Mouse (Mus musculus) heart, postnatal 0 days (tissue): ENCODE measurements at regions not wholly inside any gene's neighbourhood (a gene's known extent, or its start where the extent isn't known, plus 50 kb on each side); places are given as distances from the start of the nearest gene placed in this dataset.

Source experiments
- ATAC-seq: fragments of 200-750 bp; cut with Nextera tagmentation; 2 replicates; pipeline ENCODE4 v1.8.0; 2017; ENCODE audit warnings: low read depth, moderate number of reproducible peaks, moderate library complexity; ENCODE audit not compliant: insufficient read depth
- DNase-seq: peaks from one replicate; pipeline ENCODE4 v3.0.0-alpha.2; 2016; ENCODE audit warnings: low spot score
- H3K27ac ChIP-seq: fragments of 300-500 bp; sonication (generic); 2 replicates; pipeline ENCODE4 v1.5.1; 2014; ENCODE audit warnings: low read depth, mild to moderate bottlenecking
- H3K27me3 ChIP-seq: fragments of 300-500 bp; sonication (generic); 2 replicates; pipeline ENCODE4 v1.6.1; 2014; ENCODE audit warnings: low read length, mixed read lengths; ENCODE audit not compliant: control insufficient read depth, insufficient read depth
- H3K36me3 ChIP-seq: fragments of 300-500 bp; sonication (generic); replicated peaks from 2 replicates; pipeline ENCODE4 v1.6.1; 2014; ENCODE audit warnings: low read length, mixed read lengths; ENCODE audit not compliant: control insufficient read depth, insufficient read depth
- H3K4me1 ChIP-seq: fragments of 300-500 bp; sonication (generic); 2 replicates; pipeline ENCODE4 v1.6.1; 2014; ENCODE audit warnings: antibody characterized with exemption; ENCODE audit not compliant: control insufficient read depth, insufficient read depth
- H3K4me2 ChIP-seq: fragments of 300-500 bp; sonication (generic); 2 replicates; pipeline ENCODE4 v1.6.1; 2014; ENCODE audit warnings: low read depth, mild to moderate bottlenecking, low read length, moderate library complexity
- H3K4me3 ChIP-seq: fragments of 300-500 bp; sonication (generic); 2 replicates; pipeline ENCODE4 v1.5.1; 2014; ENCODE audit warnings: low read depth, low read length
- H3K9ac ChIP-seq: fragments of 300-500 bp; sonication (generic); replicated peaks from 2 replicates; pipeline ENCODE4 v1.6.1; 2014; ENCODE audit warnings: low read depth, low read length, mixed read lengths
- H3K9me3 ChIP-seq: fragments of 300-500 bp; sonication (generic); replicated peaks from 2 replicates; pipeline ENCODE4 v1.6.1; 2016; ENCODE audit warnings: low read length; ENCODE audit not compliant: control insufficient read depth
- CTCF ChIP-seq: IDR thresholded peaks from 2 replicates; pipeline ENCODE4 v1.5.1; 2016; ENCODE audit warnings: antibody characterized with exemption, control low read depth, low read depth
- EP300 ChIP-seq: IDR thresholded peaks from 2 replicates; pipeline ENCODE4 v1.6.1; 2016; ENCODE audit warnings: antibody characterized with exemption, low read depth
- WGBS: fragments of 180-500 bp; shearing (Covaris S2); extraction: QIAGEN DNeasy Blood & Tissue Kit; methylation state at CpG from one replicate; pipeline ENCODE4 v1.1.7; 2014; 5-methylcytosine and 5-hydroxymethylcytosine counted together

GRCm38 (mm10) chr14:89034390-89034789 lies 563.2 kb upstream of the Pcdh20 start:
- TF ChIP-seq EP300 (no peak), CTCF (peak; percentile 32)
- DNase-seq: no peak
- no peaks in the 10 kb centered on the region for H3K27me3 ChIP-seq

GRCm38 (mm10) chr14:89011440-89011839 lies 540.2 kb upstream of the Pcdh20 start:
- WGBS: 67% methylated on average over 2 of the region's 2 CpGs
- no peak overlapping the region for H3K4me3 ChIP-seq
- H3K9ac ChIP-seq: no peak overlapping the region
- H3K4me2 ChIP-seq: no peak overlapping the region
- H3K27ac ChIP-seq: no peak overlapping the region
- DNase-seq (no peak), ATAC-seq (no peak)
- TF ChIP-seq CTCF: no peak
- no peak for TF ChIP-seq EP300
- H3K4me1 ChIP-seq: no peaks in the 10 kb centered on the region
- no peaks in the 10 kb centered on the region for H3K9me3 ChIP-seq
- H3K27me3 ChIP-seq: no peaks in the 10 kb centered on the region
- H3K36me3 ChIP-seq: no peaks in the 10 kb centered on the region

More at GRCm38 (mm10) chr14:89034390-89034789, 563.2 kb upstream of the Pcdh20 start:
- no peak overlapping the region for H3K4me3 ChIP-seq
- H3K9me3 ChIP-seq: no peaks in the 10 kb centered on the region
- no peak overlapping the region for H3K4me2 ChIP-seq
- no peak overlapping the region for H3K27ac ChIP-seq
- no peak for ATAC-seq
- no peaks in the 10 kb centered on the region for H3K4me1 ChIP-seq
- H3K9ac ChIP-seq: no peak overlapping the region
- H3K36me3 ChIP-seq: no peaks in the 10 kb centered on the region

- DNase-seq (no peak), ATAC-seq (no peak)
Measured at GRCm38 (mm10) chr14:89009648-89010047, 538.5 kb upstream of the Pcdh20 start.

GRCm38 (mm10) chr14:88981895-88982294 lies 510.7 kb upstream of the Pcdh20 start:
- H3K36me3 ChIP-seq: no peaks in the 10 kb centered on the region
- 14% methylated on average over 6 of the region's 6 CpGs for WGBS
- H3K27ac ChIP-seq: no peak overlapping the region
- no peak overlapping the region for H3K4me2 ChIP-seq
- H3K4me1 ChIP-seq: no peaks in the 10 kb centered on the region
- no peak for ATAC-seq
- no peaks in the 10 kb centered on the region for H3K9me3 ChIP-seq
- no peak for DNase-seq
- H3K4me3 ChIP-seq: no peak overlapping the region
- no peak overlapping the region for H3K9ac ChIP-seq
- TF ChIP-seq EP300 (no peak), CTCF (peak; percentile 42)
- H3K27me3 ChIP-seq: no peaks in the 10 kb centered on the region

More at GRCm38 (mm10) chr14:89009648-89010047, 538.5 kb upstream of the Pcdh20 start:
- H3K27me3 ChIP-seq: no peaks in the 10 kb centered on the region
- no peak overlapping the region for H3K4me3 ChIP-seq
- H3K27ac ChIP-seq: no peak overlapping the region
- no peaks in the 10 kb centered on the region for H3K4me1 ChIP-seq
- H3K9ac ChIP-seq: no peak overlapping the region
- H3K4me2 ChIP-seq: no peak overlapping the region
- TF ChIP-seq EP300 (no peak), CTCF (no peak)
- no peaks in the 10 kb centered on the region for H3K9me3 ChIP-seq
- H3K36me3 ChIP-seq: no peaks in the 10 kb centered on the region
- 26% methylated on average over 1 of the region's 1 CpGs for WGBS

GRCm38 (mm10) chr14:88976007-88976406 lies 504.8 kb upstream of the Pcdh20 start:
- no peaks in the 10 kb centered on the region for H3K36me3 ChIP-seq
- TF ChIP-seq EP300 (no peak), CTCF (no peak)
- no peak overlapping the region for H3K9ac ChIP-seq
- H3K4me1 ChIP-seq: no peaks in the 10 kb centered on the region
- ATAC-seq (no peak), DNase-seq (no peak)
- no peaks in the 10 kb centered on the region for H3K27me3 ChIP-seq
- H3K4me3 ChIP-seq: no peak overlapping the region
- 81% methylated on average over 1 of the region's 1 CpGs for WGBS
- H3K4me2 ChIP-seq: no peak overlapping the region
- H3K27ac ChIP-seq: no peak overlapping the region
- H3K9me3 ChIP-seq: no peaks in the 10 kb centered on the region

- no peak overlapping the region for H3K9ac ChIP-seq
- TF ChIP-seq EP300: no peak
- TF ChIP-seq CTCF: no peak
- H3K36me3 ChIP-seq: no peaks in the 10 kb centered on the region
- no peaks in the 10 kb centered on the region for H3K27me3 ChIP-seq
- DNase-seq (no peak), ATAC-seq (no peak)
- H3K4me1 ChIP-seq: no peaks in the 10 kb centered on the region
- H3K27ac ChIP-seq: no peak overlapping the region
- no peak overlapping the region for H3K4me2 ChIP-seq
- no peak overlapping the region for H3K4me3 ChIP-seq
- 41% methylated on average over 1 of the region's 1 CpGs for WGBS
- H3K9me3 ChIP-seq: no peaks in the 10 kb centered on the region
Measured at GRCm38 (mm10) chr14:88934569-88934968, 463.4 kb upstream of the Pcdh20 start.
